Mouse (Mus musculus): ENCODE results near the gene Tex47.

The Tex47 gene

GRCm38 (mm10) chr5:7303819-7304218 is at the start of gene Tex47:
Gene Tex47 (plus strand): TSS chr5:7304119.
- no peak for DNase-seq (ENCODE audit: low spot score)

- DNase-seq (ENCODE audit: low spot score) = no peak
Observed at GRCm38 (mm10) chr5:7276659-7277455, 27.1 kb upstream of the Tex47 start.

GRCm38 (mm10) chr5:7284336-7284735 is 19.6 kb upstream of the Tex47 start:
- DNase-seq (ENCODE audit: low spot score) = no peak

- no peak for DNase-seq (ENCODE audit: low spot score)
Observed at GRCm38 (mm10) chr5:7302969-7303368, 950 bp upstream of the Tex47 start.

- no peak for DNase-seq (ENCODE audit: low spot score)
Observed at GRCm38 (mm10) chr5:7325594-7325993, 21.7 kb downstream of the Tex47 start.

GRCm38 (mm10) chr5:7344145-7345010 is 40.5 kb downstream of the Tex47 start, which contains the start of gene Zfp804b:
Gene Zfp804b (minus strand): TSS chr5:7344756.
- DNase-seq (ENCODE audit: low spot score) = peak; percentile 10

GRCm38 (mm10) chr5:7345011-7345389 is 41.1 kb downstream of the Tex47 start:
- DNase-seq (ENCODE audit: low spot score) = no peak
